ENCODE assay signal across 17 mouse cellular contexts in genomic region chr10:61859451-61859850, GRCm38 (mm10).
"Had no signal": no experiment of that assay in that cellular context is flagged by ENCODE, and none has a peak within 500 bp of the region (broad histone marks: within the 10 kb centered on the region; RNA-seq: fewer than 3 reads in every experiment).

No protein-coding gene starts in this region.

- H3K4me1 ChIP-seq: midbrain, embryonic 10.5 days; midbrain, embryonic 13.5 days; midbrain, embryonic 15.5 days; neural tube, embryonic 13.5 days; neural tube, embryonic 15.5 days; stomach, embryonic 15.5 days had no signal

- ATAC-seq: midbrain, embryonic 13.5 days; midbrain, embryonic 15.5 days had no signal

- H3K36me3 ChIP-seq: midbrain, embryonic 10.5 days; midbrain, embryonic 13.5 days; midbrain, embryonic 15.5 days; neural tube, embryonic 13.5 days; neural tube, embryonic 15.5 days; stomach, embryonic 15.5 days had no signal

- H3K9ac ChIP-seq: lung, embryonic 14.5 days; midbrain, embryonic 13.5 days; midbrain, embryonic 15.5 days; neural tube, embryonic 13.5 days; neural tube, embryonic 15.5 days; stomach, embryonic 15.5 days had no signal

- DNase-seq: lung, adult 18-20 months; lung, embryonic 14.5 days; lung, postnatal 10 days; lung, postnatal 4 days; retina, postnatal 1 day; right cerebral cortex, adult 18-20 months; thymus, adult 2 months; thymus, postnatal 25 days; thymus, postnatal 4 days had no signal

- H3K9me3 ChIP-seq: stomach, embryonic 15.5 days had no signal

- H3K4me2 ChIP-seq: lung, embryonic 14.5 days; midbrain, embryonic 13.5 days; midbrain, embryonic 15.5 days; neural tube, embryonic 13.5 days; neural tube, embryonic 15.5 days; stomach, embryonic 15.5 days had no signal

- H3K27me3 ChIP-seq: midbrain, embryonic 13.5 days; midbrain, embryonic 15.5 days; neural tube, embryonic 13.5 days; neural tube, embryonic 15.5 days; stomach, embryonic 15.5 days had no signal

- H3K4me3 ChIP-seq: midbrain, embryonic 10.5 days; midbrain, embryonic 13.5 days; midbrain, embryonic 15.5 days; myocyte; neural tube, embryonic 13.5 days; neural tube, embryonic 15.5 days; stomach, embryonic 15.5 days had no signal

- H3K27ac ChIP-seq: midbrain, embryonic 10.5 days; midbrain, embryonic 13.5 days; midbrain, embryonic 15.5 days; neural tube, embryonic 13.5 days; neural tube, embryonic 15.5 days; stomach, embryonic 15.5 days; stomach, postnatal 0 days had no signal
